Mouse (Mus musculus) stomach, postnatal 0 days (tissue): ENCODE results near the gene Aimp2.

Experiments
- CTCF ChIP-seq: IDR thresholded peaks from 2 replicates; pipeline ENCODE4 v1.5.1; 2016; ENCODE audit warnings: antibody characterized with exemption, low read depth, mild to moderate bottlenecking, moderate library complexity
- EP300 ChIP-seq: optimal IDR thresholded peaks from 2 replicates; pipeline ENCODE3; 2016; ENCODE audit warnings: antibody characterized with exemption

DNA sequence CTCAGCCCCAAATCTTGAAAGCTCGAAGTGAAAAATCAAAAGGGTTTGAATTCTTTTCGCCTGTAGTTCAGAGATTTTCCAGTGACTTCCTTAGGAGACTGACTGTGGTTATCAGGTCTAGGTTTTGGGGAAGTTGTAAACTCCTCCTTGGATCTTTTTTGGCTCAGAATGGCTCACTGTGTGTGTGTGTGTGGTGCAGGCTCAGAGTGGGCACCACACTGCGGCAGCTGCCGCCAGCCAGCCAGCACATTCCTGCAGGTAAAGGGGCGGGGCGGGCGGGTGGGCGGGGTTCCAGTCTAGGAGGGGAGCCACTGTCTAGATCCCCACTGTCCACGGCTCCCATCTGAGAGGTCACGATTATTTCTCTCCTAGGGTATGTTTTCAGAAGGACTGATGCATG is 31.9 kb upstream of the Aimp2 start:
- no peak for TF ChIP-seq CTCF
- no peak for TF ChIP-seq EP300
